Mouse (Mus musculus): ENCODE data around the gene Myog.
A peak's percentile ranks its signal among the peaks of the same experiment; 100 is the strongest.

DNA sequence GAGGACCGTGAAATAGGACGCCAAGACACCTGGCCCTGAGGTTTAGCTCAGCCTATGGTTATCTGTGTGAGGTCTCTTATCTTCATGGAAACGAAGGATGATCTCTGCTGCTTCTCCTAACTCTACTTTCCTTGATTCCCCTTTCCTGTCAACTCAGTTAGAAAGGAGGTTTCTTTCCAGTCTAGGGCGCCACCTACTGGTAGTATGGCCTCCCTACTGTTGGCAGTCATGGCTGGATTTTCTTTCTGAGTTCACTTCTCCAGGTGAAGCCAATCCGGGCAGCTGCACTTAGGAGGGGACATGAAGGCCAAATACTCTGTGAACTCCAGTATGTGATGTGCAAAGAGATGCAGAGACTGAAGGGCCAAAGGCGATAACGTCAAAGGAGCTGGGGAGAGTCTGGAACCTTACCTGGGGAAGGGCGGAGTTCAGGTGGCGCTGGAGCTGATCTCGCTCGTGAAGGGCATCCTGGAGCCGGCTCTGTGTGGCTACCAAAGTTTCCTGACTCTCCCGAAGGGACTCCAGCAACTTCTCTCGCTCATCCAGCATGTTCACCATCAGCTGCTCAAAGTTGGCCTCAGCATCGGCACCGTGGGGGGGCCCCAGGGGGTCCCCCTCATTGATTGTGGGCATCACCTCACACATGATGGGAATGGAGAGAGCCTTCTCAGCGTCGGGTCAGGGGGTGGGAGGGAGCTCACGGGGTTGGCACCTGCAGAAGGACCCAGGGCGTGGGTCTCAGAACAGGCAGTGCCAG, 42.3 kb downstream of the Myog start:
- peak; percentile 91 for TF ChIP-seq CTCF (IDR thresholded peaks at IDR 0.05; ENCODE audit: borderline replicate concordance, extremely low read depth, insufficient read depth, insufficient read length)
- TF ChIP-seq POLR2A (IDR thresholded peaks at IDR 0.05; ENCODE audit: borderline replicate concordance, extremely low read depth, insufficient read depth, insufficient read length, poor library complexity, severe bottlenecking) = no peak
